Mouse (Mus musculus) spleen, adult 12 weeks (tissue): ENCODE measurements around the gene Alcam.

Experiments used
- DNase-seq: peaks from one replicate; pipeline ENCODE4 v3.0.0; 2022; ENCODE audit warnings: low spot score

The Alcam gene

GRCm38 (mm10) chr16:52363944-52364511 lies 89.8 kb downstream of the Alcam start:
- DNase-seq, result no peak

GRCm38 (mm10) chr16:52343467-52344033 lies 110.3 kb downstream of the Alcam start:
- DNase-seq, result no peak

GRCm38 (mm10) chr16:52342694-52343466 lies 111.0 kb downstream of the Alcam start:
- DNase-seq, result no peak

GRCm38 (mm10) chr16:52334084-52334483 lies 119.8 kb downstream of the Alcam start:
- no peak for DNase-seq

- no peak for DNase-seq
Observed at GRCm38 (mm10) chr16:52333631-52334030, 120.2 kb downstream of the Alcam start.

- DNase-seq, result no peak
Observed at GRCm38 (mm10) chr16:52331341-52331830, 122.5 kb downstream of the Alcam start.

GRCm38 (mm10) chr16:52329420-52329819 lies 124.5 kb downstream of the Alcam start:
- no peak for DNase-seq

- DNase-seq, result no peak
Observed at GRCm38 (mm10) chr16:52319229-52319628, 134.6 kb downstream of the Alcam start.

GRCm38 (mm10) chr16:52311073-52311472 lies 142.8 kb downstream of the Alcam start:
- DNase-seq, result peak; percentile 11

- no peak for DNase-seq
Observed at GRCm38 (mm10) chr16:52307016-52307415, 146.9 kb downstream of the Alcam start.

- no peak for DNase-seq
Observed at GRCm38 (mm10) chr16:52303532-52303902, 150.4 kb downstream of the Alcam start.

- DNase-seq, result no peak
Observed at GRCm38 (mm10) chr16:52302790-52303531, 150.9 kb downstream of the Alcam start.

- no peak for DNase-seq
Observed at GRCm38 (mm10) chr16:52301730-52302129, 152.1 kb downstream of the Alcam start.

- no peak for DNase-seq
Observed at GRCm38 (mm10) chr16:52296376-52296775, 157.5 kb downstream of the Alcam start.

- DNase-seq, result no peak
Observed at GRCm38 (mm10) chr16:52295535-52295934, 158.3 kb downstream of the Alcam start.

GRCm38 (mm10) chr16:52292440-52293048 lies 161.3 kb downstream of the Alcam start:
- no peak for DNase-seq

- no peak for DNase-seq
Observed at GRCm38 (mm10) chr16:52280186-52280585, 173.7 kb downstream of the Alcam start.

- no peak for DNase-seq
Observed at GRCm38 (mm10) chr16:52265066-52265465, 188.8 kb downstream of the Alcam start.

- no peak for DNase-seq
Observed at GRCm38 (mm10) chr16:52263751-52264150, 190.1 kb downstream of the Alcam start.

- DNase-seq, result no peak
Observed at GRCm38 (mm10) chr16:52262582-52262981, 191.3 kb downstream of the Alcam start.

- no peak for DNase-seq
Observed at GRCm38 (mm10) chr16:52261755-52262154, 192.1 kb downstream of the Alcam start.

GRCm38 (mm10) chr16:52250935-52251334 lies 202.9 kb downstream of the Alcam start:
- DNase-seq, result no peak
